Mouse (Mus musculus): ENCODE data around the gene Kazn.

Gene Kazn

GRCm38 (mm10) chr4:142242750-142243383 is 3.7 kb upstream of the Kazn start:
- DNase-seq (ENCODE audit: low read depth, low spot score): no peak

DNA sequence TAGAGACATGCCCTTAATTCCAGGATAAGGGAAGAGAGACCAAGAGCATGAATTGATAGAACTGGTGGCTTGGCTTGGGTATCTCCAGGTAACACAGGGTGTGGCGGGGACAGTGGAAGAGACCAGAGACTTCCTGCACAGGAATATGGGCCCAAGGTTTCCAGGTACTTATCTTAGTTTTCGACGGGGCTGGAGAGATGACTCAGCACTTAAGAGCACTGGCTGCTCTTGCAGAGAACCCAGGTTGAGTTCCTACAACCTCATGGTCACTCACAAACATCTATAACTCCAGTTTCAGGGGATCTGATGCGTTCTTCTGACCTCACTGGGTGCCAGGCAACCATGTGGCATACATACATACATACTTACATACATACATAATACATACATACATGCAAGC is 3.0 kb upstream of the Kazn start:
- DNase-seq (ENCODE audit: low read depth, low spot score): no peak

GRCm38 (mm10) chr4:142240874-142241273 is 1.7 kb upstream of the Kazn start:
- no peak for DNase-seq (ENCODE audit: low read depth, low spot score)

GRCm38 (mm10) chr4:142238486-142239239 is 538 bp downstream of the Kazn start:
- no peak for DNase-seq (ENCODE audit: low read depth, low spot score)

- no peak for DNase-seq (ENCODE audit: low read depth, low spot score)
Measured at GRCm38 (mm10) chr4:142238041-142238440, 1.2 kb downstream of the Kazn start.

GRCm38 (mm10) chr4:142236681-142237080 is 2.5 kb downstream of the Kazn start:
- DNase-seq (ENCODE audit: low read depth, low spot score): no peak

DNA sequence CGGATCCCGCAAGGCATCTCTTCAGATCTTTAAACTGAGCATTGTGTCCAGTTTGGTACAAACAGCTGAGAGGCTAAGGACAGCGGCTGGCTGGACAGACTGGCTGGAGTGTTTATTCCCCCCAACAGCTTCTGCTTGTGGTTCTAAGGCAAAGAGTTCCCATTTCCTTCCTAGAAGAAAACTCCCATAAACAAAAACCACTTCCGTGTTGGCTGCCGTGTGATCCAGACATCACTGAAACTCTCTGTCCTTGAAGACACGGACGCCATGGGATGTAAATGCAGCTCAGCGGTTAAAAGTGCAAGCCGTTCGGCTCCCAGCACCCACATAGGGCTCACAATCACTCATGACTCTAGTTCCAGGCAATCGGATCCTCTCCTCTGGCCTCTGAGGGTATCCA is 3.8 kb downstream of the Kazn start:
- DNase-seq (ENCODE audit: low read depth, low spot score): no peak

GRCm38 (mm10) chr4:142234828-142235227 is 4.4 kb downstream of the Kazn start:
- no peak for DNase-seq (ENCODE audit: low read depth, low spot score)

DNA sequence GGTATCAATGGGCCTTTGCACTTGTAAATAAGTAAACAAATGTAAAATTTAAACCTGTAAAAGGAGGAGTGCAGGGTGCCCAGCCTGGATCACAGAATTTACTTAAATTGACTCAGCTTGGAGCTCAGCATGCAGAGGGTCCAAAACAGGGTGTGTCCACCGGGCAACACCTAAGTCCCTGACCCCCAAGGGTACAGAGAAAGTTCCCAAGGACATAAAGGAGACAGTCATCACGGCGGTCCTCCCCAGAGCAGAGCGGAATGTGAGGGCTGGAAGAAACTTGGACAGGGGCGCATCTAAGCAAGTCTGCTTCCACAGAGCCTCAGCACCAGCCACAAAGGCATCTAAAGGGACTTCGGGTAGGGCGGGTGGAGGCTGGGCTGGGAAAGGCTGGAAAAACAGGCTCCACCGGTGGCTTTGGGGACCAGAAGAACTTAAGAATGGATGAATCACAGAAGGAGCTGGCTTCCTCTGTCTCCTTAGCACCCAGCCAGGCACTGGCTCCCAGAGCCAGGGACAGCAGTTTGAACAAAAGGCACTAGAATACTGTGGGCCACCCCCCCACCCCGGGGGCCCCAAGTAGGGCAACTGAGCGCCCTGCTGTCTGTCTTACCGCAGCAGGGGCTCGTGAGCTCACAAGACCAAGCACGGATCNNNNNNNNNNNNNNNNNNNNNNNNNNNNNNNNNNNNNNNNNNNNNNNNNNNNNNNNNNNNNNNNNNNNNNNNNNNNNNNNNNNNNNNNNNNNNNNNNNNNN is 10.2 kb downstream of the Kazn start:
- no peak for DNase-seq (ENCODE audit: low read depth, low spot score)

GRCm38 (mm10) chr4:142223898-142224645 is 15.1 kb downstream of the Kazn start:
- DNase-seq (ENCODE audit: low read depth, low spot score): no peak

DNA sequence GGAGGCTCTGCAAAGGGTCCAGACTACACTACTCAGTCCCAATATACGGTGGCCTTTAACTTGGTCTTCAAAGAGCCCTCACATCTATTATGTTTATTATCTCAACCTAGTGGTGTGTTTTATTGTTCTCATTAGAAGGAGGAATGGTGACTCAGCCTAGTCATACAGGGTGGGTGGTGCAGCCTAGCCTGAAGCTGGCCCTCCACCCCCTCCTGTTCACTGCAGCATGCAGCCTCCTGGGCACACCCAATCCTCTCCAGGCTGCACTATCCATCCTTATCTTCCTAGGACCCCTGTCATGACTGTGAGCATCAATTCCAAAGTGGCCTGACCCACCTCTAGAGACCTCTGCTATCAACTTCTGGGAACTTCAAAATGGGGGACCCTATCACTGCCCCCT is 16.8 kb downstream of the Kazn start:
- DNase-seq (ENCODE audit: low read depth, low spot score): no peak

DNA sequence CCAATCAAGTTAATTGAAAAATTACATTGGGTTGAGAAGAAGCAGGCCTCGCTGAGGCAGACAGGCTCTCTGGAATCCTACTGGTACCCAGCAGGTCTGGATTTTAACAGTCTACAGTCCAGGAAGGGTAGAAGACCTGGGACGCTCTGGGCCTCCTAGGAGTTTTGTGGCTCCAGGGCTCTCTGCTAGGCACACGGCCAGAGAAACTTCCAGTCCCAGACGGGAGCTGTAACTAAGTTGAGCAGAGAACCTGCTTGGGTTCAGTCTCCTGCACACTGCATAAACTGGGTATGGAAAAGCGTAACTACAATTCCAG is 17.5 kb downstream of the Kazn start:
- no peak for DNase-seq (ENCODE audit: low read depth, low spot score)

- no peak for DNase-seq (ENCODE audit: low read depth, low spot score)
Measured at GRCm38 (mm10) chr4:142221025-142221756, 18.0 kb downstream of the Kazn start.

DNA sequence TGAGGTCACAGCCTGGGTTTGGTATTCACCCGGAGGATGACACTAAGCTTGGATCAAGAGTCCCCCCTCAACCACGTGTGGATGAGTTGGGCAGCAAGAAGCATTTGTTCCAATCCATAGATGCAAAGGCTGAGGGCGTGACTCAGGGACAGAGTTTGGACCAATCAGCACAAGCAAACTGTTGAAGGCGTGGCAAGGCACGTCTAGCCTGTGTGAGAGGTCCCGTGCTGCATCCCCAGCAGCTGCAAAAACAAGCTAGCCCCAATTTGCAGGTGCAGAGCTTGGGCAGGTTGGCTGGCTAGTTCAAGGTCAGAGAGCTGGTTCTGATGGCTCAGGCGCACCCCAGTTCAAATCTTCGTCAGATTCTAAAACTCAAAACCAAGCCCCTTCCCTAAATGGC is 20.2 kb downstream of the Kazn start:
- DNase-seq (ENCODE audit: low read depth, low spot score): no peak

DNA sequence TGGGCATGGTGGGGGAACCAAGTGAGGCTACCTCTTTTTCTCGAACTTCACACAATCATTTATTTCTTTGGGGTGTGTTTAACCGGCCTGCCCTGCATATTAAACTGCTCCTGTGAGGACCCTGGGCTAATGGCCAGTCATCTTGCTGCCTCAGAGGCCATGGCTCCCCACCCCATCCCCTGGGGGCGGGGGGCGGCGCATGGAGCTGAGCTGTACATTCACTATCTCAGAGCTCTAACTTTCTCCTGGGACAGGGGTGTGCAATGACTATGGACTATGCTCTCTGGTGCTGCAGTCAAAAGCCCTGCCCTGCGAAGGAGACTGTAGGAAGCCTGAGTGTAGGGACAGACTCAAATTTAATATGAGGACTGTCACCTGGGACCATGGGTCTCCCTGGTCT is 22.2 kb downstream of the Kazn start:
- DNase-seq (ENCODE audit: low read depth, low spot score): no peak

DNA sequence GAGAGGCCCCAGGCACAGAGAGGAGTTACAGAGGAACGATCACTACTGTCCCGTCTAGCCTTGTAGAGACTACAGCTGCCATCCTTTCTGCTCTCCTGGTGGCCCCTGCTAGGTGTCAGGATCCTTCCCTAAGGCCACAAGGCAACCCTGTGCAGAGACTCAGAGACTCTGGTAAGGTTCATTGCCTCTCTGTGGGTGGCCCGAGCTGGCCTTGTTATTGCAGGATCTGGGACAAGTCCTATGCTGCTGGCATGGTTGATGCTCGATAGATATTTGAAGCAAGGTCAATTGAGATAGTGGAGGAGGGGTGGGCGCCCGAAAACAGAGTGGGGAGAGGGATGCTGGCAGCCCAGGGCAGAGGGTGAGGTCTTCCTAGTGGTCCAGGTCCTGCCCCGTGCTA is 23.4 kb downstream of the Kazn start:
- no peak for DNase-seq (ENCODE audit: low read depth, low spot score)

DNA sequence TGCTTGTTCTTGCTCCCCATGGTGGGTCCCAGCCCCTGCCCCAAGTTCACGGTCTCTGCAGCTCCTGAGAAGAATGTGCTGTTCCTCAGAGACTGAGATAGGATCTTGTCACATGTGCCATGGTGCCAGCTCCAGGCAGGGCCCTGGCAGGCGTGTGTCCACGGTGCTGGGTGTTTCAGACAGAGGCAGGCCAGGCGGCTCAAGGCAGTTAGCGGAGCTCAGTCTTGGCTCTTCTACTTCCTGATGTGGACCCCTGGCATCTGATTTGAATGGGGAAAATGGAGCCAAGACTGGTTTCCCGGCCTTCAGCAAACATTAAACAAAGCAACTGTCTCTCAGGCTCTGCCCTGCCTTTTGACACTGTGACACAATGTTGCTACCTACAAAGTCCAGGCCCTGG is 24.7 kb downstream of the Kazn start:
- no peak for DNase-seq (ENCODE audit: low read depth, low spot score)

DNA sequence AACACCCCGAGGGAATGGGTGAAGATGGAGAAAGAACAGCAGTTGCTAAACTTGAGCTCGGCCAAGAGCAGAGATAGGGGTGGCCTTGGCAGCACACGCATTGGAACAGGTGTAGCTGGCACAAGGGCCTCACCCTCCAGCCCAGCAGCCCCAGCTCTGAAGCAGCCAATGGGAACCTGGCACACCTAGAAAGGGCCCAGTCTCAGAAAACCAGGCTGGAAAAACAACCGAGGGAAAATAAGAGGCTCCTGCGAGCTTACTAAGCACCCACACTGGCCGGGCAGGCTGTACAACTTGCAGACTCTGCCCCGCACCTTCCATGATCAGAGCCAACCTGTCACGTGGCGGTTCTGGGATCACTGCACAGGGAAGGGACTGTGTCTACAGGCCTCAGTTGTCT is 26.8 kb downstream of the Kazn start:
- no peak for DNase-seq (ENCODE audit: low read depth, low spot score)

DNA sequence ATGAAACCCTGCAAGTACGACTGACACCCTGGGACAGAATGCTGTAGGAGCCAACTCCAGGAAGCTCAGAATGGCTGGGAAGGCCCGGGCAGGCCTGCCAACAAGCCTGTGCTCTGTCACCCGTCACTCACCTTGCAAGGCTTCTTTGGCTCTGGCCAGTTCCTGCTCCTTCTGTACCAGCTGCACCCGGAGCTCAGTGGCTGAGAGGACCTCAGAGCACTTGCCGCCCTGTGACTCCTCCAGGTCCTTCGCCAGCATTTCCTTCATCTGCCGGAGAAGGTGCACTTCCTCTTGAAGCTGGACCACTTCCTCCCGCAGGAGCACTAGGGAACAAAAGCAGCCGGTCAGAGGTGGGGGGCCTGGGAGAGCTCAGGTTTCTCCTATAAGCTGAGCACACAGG is 29.3 kb downstream of the Kazn start:
- no peak for DNase-seq (ENCODE audit: low read depth, low spot score)

DNA sequence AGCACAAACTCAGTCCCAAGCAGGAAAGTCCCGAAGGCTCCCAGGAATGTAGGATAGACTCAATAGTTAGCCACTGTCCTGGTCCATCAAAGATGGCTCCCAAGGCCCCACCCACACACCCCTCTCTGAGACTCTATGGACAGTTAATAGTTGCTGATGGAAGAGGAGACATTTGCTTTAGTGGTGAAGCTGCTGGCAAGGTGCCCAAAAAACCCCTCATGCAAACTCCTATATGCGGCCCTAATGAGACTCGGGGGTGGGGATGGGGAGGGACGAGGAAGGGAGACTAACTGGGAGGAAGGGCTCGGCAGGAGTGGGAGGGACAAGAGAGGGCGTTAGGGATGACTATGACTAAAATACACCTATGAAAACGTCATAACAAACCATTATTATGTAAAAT is 29.7 kb downstream of the Kazn start:
- no peak for DNase-seq (ENCODE audit: low read depth, low spot score)

DNA sequence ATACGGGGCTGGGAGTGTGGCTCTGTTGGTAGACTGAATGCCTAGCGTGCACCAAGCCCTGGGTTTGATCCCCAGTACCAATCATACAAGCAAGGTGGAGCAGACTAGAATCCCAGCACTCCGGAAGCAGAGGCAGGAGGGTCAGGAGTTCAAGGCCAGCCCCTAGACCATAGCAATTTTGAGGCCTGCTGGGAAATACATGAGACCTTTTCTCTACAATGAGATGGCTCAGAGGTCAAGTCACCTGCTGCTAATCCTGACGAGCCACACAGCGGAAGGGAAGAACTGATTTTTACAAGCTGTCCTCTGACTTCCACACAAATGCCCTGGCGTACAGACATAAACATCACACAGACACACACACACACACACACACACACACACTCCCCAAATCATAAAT is 33.5 kb downstream of the Kazn start:
- no peak for DNase-seq (ENCODE audit: low read depth, low spot score)

GRCm38 (mm10) chr4:142196626-142197025 is 42.6 kb downstream of the Kazn start:
- DNase-seq (ENCODE audit: low read depth, low spot score): no peak
